Mouse (Mus musculus) cerebellum, postnatal 4 days (tissue): ENCODE measurements around the gene Car15.
A peak's percentile ranks its signal among the peaks of the same experiment; 100 is the strongest.

Experiments
- DNase-seq, 2 experiments: peaks; one replicate each; pipeline ENCODE4 v3.0.0; 2022; ENCODE audit warnings: low spot score in 2 of 2, mixed read lengths in 1 of 2

Gene Car15

DNA sequence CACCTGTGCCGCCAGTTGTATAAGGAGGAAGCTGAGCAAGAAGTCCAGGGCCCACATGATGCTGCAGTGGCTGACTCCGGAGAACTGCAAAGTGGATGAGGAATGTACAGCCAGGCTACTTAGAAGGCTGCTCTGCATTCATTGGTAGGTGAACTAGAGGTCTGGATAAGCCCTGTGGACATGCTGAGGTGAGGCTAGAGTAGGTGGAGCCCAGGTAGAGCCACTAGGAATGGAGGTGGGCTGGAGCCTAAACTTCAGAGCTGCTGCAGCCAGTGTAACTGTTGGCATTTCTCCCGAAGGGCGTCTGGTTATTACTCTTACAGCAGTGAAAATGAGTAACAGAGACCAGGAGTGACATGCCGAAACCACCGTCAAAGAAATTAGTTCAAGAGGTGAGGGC is at the start of gene Car15:
TSS of gene Car15 (minus strand) at position 314 of the 400 bp plus-strand sequence.
- no peak for DNase-seq

DNA sequence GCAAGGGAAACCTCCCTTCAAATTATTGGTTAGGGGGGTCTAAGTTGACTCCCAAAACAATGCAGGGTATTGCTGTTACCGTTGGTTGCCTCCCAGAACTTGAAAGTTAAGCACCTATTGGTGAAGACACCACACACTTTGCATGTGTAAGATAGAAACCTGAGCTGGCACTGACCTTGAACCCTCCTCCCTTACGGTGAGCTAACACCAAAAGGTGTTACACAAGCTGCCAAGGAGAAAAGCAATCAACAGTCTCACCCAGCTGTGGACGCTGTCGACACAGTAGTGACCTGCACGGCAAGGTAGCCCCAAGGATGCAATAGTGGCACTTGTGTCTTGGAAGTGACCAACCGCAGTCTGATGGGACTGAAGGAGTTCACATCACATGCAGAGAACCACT is 46.0 kb upstream of the Car15 start:
- no peak for DNase-seq

DNA sequence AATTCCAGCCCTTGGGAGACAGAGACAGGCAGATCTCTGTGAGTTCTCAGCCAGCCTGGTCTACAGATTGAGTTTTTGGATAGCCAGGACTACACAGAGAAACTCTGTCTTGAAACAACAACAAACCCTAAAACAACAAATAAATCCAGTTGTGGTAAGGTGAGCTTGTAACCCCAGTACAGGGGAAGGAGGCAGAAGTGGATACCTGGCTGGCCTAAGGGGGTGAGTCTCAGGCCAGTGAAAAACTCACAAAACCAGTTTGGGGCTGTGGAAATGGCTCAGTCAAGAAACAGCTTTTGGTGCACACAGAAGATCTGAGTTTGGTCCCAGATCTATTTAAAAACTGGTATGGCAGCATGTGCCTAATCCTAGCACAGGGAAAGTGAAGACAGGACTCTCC is 44.0 kb upstream of the Car15 start:
- no peak for DNase-seq

DNA sequence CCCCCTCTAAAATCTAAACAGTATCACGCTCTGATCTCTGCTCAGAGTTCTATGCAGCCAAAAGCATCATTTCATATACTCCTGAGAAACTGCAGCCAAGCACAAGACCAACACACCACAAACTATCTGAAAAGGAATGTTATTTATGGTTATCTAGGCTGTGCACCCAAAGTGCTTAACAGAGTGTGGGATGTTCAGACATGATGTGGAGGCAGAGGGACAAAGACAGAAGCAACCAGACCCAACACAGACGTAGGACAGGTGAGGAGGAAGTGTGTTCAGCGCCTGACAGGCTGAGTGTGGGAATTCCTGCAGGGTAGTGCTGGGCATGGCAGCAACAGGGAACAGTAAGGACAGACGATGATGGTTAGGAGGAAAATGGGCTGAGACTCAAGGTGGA is 41.4 kb upstream of the Car15 start:
- DNase-seq, result no peak

DNA sequence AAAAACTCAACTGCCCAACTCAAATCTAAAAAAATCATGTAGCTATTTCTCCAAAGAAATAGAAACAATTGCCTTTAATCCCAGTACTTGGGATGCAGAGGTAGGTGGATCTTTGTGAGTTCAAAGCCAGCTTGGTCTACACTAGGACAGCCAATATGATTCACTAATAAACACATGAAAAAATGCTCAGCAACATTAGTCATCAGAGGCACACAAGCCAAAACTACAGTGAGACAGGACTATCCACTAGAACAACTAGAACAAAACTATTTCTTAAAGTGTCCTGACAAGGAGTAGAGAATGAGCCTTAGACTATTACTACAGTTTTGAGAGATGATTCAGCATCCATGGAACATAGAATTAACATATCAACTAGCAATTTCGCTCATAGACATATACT is 37.9 kb upstream of the Car15 start:
- no peak for DNase-seq

- DNase-seq, result no peak
These were observed 37.0 kb upstream of the Car15 start for GRCm38 (mm10) chr16:17875174-17875573.

DNA sequence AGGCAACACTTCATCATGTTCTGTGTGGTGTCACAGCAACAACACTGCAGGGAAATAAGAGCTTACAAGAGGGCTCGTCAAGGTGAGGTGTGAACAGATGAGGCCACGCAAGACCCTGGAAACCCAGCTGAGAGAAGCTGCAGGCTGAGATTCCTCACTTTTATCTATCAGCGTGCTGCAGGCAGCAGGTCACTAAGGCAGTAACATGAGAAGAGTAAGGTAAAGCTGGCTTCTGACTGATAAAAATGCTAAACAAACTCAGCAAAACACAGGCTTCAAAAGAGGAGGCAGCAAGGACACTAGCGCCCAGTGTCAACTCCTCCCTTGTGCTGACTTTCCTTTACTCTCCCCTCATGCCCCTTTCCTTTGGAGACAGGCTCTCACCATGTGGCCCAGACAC is 34.8 kb upstream of the Car15 start:
- DNase-seq, result no peak

DNA sequence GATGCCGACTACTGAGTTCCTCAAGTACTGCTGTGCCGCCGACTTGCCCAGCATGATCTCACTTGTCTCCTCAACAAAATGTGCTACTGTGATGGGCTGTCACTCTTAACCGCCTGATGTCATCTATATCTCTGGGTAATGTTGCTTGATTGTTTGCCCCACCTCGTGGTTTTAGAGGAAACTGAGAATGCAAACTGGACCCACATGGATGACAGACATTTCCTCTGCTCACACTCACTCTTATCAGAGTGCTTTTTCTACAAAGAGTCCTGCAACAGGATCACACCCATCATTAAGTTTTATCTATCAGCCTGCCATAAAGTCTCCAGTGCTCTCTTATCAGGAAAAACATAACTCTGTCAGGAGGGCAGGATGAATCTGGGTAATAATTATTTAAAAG is 33.1 kb upstream of the Car15 start:
- no peak for DNase-seq

GRCm38 (mm10) chr16:17865770-17866169 is 27.6 kb upstream of the Car15 start:
- DNase-seq, result no peak

DNA sequence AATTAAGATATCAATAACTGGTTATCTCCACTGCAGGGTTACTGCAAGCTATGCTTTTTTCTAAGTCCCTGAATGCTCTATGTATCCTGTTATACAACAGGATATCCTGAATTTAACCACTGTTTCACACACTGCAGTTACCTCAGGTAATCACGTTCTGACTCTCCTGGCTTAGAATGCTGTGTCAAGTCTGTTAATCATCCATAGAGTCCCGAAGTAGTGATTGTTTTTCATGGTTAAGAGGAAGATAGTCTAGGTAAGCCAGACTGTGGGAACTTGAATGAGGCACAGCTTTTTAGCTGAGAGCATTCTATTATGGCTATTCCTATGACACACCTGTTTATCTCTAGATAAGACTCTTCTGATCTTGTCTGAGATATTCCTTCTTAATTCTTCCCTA is 27.1 kb upstream of the Car15 start:
- no peak for DNase-seq

GRCm38 (mm10) chr16:17858592-17858991 is 20.4 kb upstream of the Car15 start:
- no peak for DNase-seq

GRCm38 (mm10) chr16:17857157-17857556 is 19.0 kb upstream of the Car15 start:
- no peak for DNase-seq

GRCm38 (mm10) chr16:17853263-17853662 is 15.1 kb upstream of the Car15 start:
- DNase-seq, result no peak

- peak in 1 of 2 experiments; percentile 49 for DNase-seq
These were observed 13.7 kb upstream of the Car15 start for GRCm38 (mm10) chr16:17851860-17852259.

DNA sequence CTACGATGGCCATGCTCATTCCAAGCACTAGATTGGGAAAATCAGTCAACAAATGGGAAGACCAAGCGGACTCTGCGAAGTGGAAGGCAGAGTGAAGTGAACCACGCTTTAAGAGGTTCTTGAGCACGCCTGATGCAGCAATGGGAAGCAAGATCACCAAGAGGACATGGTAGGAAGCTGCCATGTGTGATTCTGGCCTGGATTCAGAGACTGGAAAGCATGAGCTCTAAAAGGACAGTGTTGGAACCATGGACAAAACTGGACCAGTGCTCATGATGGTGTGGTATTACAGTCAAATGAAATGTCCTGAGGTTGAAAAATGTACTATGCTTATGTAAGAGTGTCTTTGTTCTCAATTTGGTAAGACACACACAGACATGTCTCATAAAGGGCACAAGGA is 13.2 kb upstream of the Car15 start:
- DNase-seq, result no peak

DNA sequence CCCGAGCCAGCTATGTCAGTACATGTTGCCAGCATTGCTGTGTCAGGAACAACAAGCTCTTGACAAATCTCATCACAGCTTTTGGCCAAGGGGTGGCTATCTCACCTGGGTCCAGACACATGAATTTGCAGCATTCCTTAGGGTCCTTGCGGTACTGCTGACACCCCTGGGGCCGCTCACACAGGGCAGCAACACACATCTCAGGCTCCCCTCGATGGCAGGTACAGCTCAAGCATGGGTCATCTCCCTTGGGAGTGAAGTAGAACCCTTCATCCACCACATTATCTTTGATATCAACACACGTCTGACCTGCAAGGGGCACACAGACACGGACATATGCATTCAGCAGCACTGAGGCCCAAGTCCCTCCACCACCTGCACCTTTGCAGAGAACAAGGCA is 11.3 kb upstream of the Car15 start:
- DNase-seq, result no peak

- DNase-seq, result peak in 1 of 2 experiments; percentile 59
These were observed 10.8 kb upstream of the Car15 start for GRCm38 (mm10) chr16:17848928-17849327.

- no peak for DNase-seq
These were observed 10.3 kb upstream of the Car15 start for GRCm38 (mm10) chr16:17848431-17848830.

GRCm38 (mm10) chr16:17843701-17844365 is 5.7 kb upstream of the Car15 start:
- DNase-seq, result no peak

DNA sequence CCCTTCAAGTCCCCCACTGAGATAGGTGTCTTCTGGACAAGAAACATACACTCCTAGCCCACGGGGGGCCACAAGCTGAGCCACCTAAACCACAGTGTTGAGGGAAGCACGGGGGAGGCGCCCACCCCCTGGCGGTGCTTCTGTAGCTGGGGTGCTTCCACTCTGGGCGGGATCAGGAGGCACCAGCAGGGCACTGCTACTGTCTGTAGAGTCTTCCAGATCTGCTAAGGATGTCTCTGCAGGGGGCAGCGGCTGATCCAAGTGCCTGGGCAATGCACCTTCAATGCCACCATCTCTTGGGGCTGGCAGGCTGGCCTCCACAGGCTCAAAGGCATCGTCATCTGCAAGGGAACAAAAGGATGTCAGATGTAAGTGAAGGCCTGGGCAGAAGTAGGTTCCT is 4.3 kb upstream of the Car15 start:
- DNase-seq, result no peak

- no peak for DNase-seq
These were observed 1.8 kb upstream of the Car15 start for GRCm38 (mm10) chr16:17839976-17840375.

DNA sequence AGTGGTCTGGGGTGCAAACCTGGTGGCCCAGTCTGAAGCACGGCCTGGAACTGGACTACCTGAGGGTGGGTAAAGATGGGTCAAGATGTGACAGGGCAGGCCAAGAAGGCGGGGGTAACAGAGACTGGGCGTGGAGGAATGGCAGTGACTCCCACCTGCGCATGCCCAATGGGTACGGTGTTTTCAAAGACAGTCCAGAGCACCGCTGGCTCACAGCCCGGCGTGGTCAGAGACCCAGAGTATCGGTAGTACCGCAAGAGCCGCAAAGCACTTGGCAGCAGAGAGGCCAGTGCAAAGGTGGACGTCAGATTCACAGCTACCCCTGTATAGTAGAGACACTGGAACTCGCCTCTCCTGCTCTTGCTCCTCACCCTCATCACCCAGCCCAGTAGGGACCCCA is 2.7 kb downstream of the Car15 start:
- no peak for DNase-seq

- no peak for DNase-seq
These were observed 3.6 kb downstream of the Car15 start for GRCm38 (mm10) chr16:17834543-17834942.
